Mouse (Mus musculus): ENCODE measurements around the gene Isy1.

- TF ChIP-seq CTCF (IDR thresholded peaks at IDR 0.05; ENCODE audit: extremely low read depth, insufficient read length, insufficient replicate concordance, low read depth, low read length) = no peak
- TF ChIP-seq POLR2A (IDR thresholded peaks at IDR 0.05; ENCODE audit: low read depth, low read length) = no peak
These were observed 28.7 kb upstream of the Isy1 start for GRCm38 (mm10) chr6:87867256-87867655.
